Mouse (Mus musculus) liver, adult 2 months (tissue): ENCODE results near the gene Nrcam.

Experiments
- CTCF ChIP-seq: fragments of 200-500 bp; IDR thresholded peaks from 2 replicates; pipeline ENCODE4 v1.5.1; 2011; ENCODE audit warnings: low read depth, low read length, control low read depth
- POLR2A ChIP-seq: fragments of 200-500 bp; IDR thresholded peaks from 2 replicates; pipeline ENCODE4 v1.6.1; 2011; ENCODE audit warnings: low read length, control low read depth; ENCODE audit not compliant: insufficient read depth; ENCODE audit errors: extremely low read depth

GRCm38 (mm10) chr12:44481415-44481814 is 152.7 kb downstream of the Nrcam start:
- TF ChIP-seq CTCF, result no peak
- TF ChIP-seq POLR2A, result no peak
